Mouse (Mus musculus) inflammation-experienced regulatory T-cells, adult 16 weeks (primary cell): ENCODE results near the gene Fmo1. TPM values are rescaled to one million over a fixed set of nuclear protein-coding genes. Genes with fewer than 3 reads are reported as not detected.

Source experiments
- polyA plus RNA-seq: library from polyadenylated mRNA; unstranded; fragments of 100-300 nt; shearing (Covaris generic); gene quantifications from one replicate; pipeline ENCODE4 v1.2.1, GENCODE M21; 2017

Gene Fmo1
- 0.76 TPM for polyA plus RNA-seq

GRCm38 (mm10) chr1:162866280-162866681, at the start of gene Fmo1:
TSS of gene Fmo1 (minus strand) at chr1:162866610.

GRCm38 (mm10) chr1:162897838-162898811, 31.7 kb upstream of the Fmo1 start, which contains the start of gene Fmo2:
TSS of gene Fmo2 (minus strand) at chr1:162898726.

GRCm38 (mm10) chr1:162813836-162814156, 52.6 kb downstream of the Fmo1 start, which contains the start of gene Fmo4:
TSS of gene Fmo4 (minus strand) at chr1:162813972.

Other genes with a start within 250 kb of the Fmo1 start
- gene Myoc, start 227.5 kb downstream of the Fmo1 start, polyA plus RNA-seq = not detected
- gene Myocos, start 208.4 kb downstream of the Fmo1 start, polyA plus RNA-seq = not detected
- gene Prrc2c, start 126.1 kb downstream of the Fmo1 start, polyA plus RNA-seq = 289 TPM
- gene Fmo4, start 52.6 kb downstream of the Fmo1 start, polyA plus RNA-seq = not detected
- not detected for gene Fmo2, start 32.1 kb upstream of the Fmo1 start, polyA plus RNA-seq
- not detected for gene Fmo6, start 70.9 kb upstream of the Fmo1 start, polyA plus RNA-seq
- not detected for gene Fmo3, start 117.9 kb upstream of the Fmo1 start, polyA plus RNA-seq
- not detected for gene Mroh9, start 219.1 kb upstream of the Fmo1 start, polyA plus RNA-seq